Mouse (Mus musculus): Measurements from ENCODE around the gene Naa25. TPM values are rescaled to one million over a fixed set of nuclear protein-coding genes. Genes with fewer than 3 reads are reported as not detected.

The Naa25 gene
- polyA plus RNA-seq, 1 experiment = 10.0 TPM

GRCm38 (mm10) chr5:121407856-121408255 is 10.1 kb downstream of the Naa25 start:
- TF ChIP-seq POLR2A (IDR thresholded peaks at IDR 0.05; ENCODE audit: borderline replicate concordance, extremely low read depth, low read depth, low read length) (no peak), CTCF (IDR thresholded peaks at IDR 0.05; ENCODE audit: insufficient read depth, low read length) (no peak)
- Histone ChIP-seq H3K4me3 (replicated peaks; ENCODE audit: extremely low read depth, low read depth, low read length) (no peak overlapping the region), H3K4me1 (ENCODE audit: control insufficient read depth, insufficient read depth, low read length) (no peaks in the 10 kb centered on the region)
- DNase-seq = no peak
- 74% methylated on average over 8 of the region's 8 CpGs for WGBS

DNA sequence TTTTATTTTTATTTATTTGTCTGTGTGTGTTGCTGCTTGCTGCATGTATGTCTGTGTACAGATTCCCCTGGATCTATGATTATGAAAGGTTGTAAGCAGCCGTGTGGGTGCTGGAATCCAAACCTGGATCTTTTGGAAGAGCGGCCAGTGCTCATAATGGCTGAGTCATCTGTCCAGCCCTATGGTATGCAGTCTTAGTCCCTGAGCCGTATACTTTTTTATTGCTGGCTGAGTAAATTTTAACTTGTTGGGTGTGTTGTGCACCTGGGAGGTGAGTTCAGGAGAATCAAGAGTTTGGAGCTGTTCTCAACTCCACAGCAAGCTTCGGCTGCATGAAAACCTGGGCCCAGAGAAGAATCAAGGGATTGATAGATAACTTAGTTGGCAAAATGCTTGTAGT is 13.2 kb downstream of the Naa25 start:
- WGBS = 86% methylated on average over 4 of the region's 4 CpGs
- DNase-seq = no peak
- TF ChIP-seq POLR2A (IDR thresholded peaks at IDR 0.05; ENCODE audit: borderline replicate concordance, extremely low read depth, low read depth, low read length) = no peak
- no peak for TF ChIP-seq CTCF (IDR thresholded peaks at IDR 0.05; ENCODE audit: insufficient read depth, low read length)
- Histone ChIP-seq H3K4me1 (ENCODE audit: control insufficient read depth, insufficient read depth, low read length) (no peaks in the 10 kb centered on the region), H3K4me3 (replicated peaks; ENCODE audit: extremely low read depth, low read depth, low read length) (no peak overlapping the region)

- no peaks in the 10 kb centered on the region for H3K4me1 ChIP-seq (ENCODE audit: control insufficient read depth, insufficient read depth, low read length)
- WGBS = 94% methylated on average over 9 of the region's 9 CpGs
- no peak for DNase-seq
- no peak for TF ChIP-seq POLR2A (IDR thresholded peaks at IDR 0.05; ENCODE audit: borderline replicate concordance, extremely low read depth, low read depth, low read length)
- TF ChIP-seq CTCF (IDR thresholded peaks at IDR 0.05; ENCODE audit: insufficient read depth, low read length) = no peak
- no peak overlapping the region for H3K4me3 ChIP-seq (replicated peaks; ENCODE audit: extremely low read depth, low read depth, low read length)
Observed at GRCm38 (mm10) chr5:121420721-121421120, 23.0 kb downstream of the Naa25 start.

GRCm38 (mm10) chr5:121422787-121423186 is 25.1 kb downstream of the Naa25 start:
- Histone ChIP-seq H3K4me1 (ENCODE audit: control insufficient read depth, insufficient read depth, low read length) (no peaks in the 10 kb centered on the region), H3K4me3 (replicated peaks; ENCODE audit: extremely low read depth, low read depth, low read length) (no peak overlapping the region)
- WGBS = 94% methylated on average over 6 of the region's 6 CpGs
- no peak for DNase-seq
- TF ChIP-seq CTCF (IDR thresholded peaks at IDR 0.05; ENCODE audit: insufficient read depth, low read length) (no peak), POLR2A (IDR thresholded peaks at IDR 0.05; ENCODE audit: borderline replicate concordance, extremely low read depth, low read depth, low read length) (no peak)

- Histone ChIP-seq H3K4me1 (ENCODE audit: control insufficient read depth, insufficient read depth, low read length) (no peaks in the 10 kb centered on the region), H3K4me3 (replicated peaks; ENCODE audit: extremely low read depth, low read depth, low read length) (no peak overlapping the region)
- no peak for DNase-seq
- no peak for TF ChIP-seq POLR2A (IDR thresholded peaks at IDR 0.05; ENCODE audit: borderline replicate concordance, extremely low read depth, low read depth, low read length)
- TF ChIP-seq CTCF (IDR thresholded peaks at IDR 0.05; ENCODE audit: insufficient read depth, low read length) = no peak
- WGBS = 88% methylated on average over 10 of the region's 10 CpGs
Observed at GRCm38 (mm10) chr5:121423297-121423696, 25.6 kb downstream of the Naa25 start.

DNA sequence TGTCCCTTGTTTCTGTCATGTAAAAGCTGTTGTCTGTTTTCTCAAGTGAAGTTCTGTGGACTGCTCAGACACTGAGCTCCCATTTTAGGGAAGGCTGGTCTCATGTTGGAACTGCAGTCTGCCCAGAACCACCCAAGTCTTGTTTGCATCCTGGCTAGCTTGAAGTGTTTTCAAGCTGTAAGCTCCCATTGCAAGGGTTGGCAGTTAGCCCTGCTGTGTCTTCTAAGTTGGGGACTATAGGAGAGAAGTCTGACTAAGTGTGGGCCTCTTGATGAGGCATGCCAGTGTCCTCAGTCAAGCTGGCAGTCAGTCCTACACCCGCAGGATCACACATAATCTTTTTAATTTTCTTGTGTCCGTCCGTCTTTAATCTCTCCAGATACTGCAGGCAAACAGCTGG is 31.2 kb downstream of the Naa25 start:
- Histone ChIP-seq H3K4me3 (replicated peaks; ENCODE audit: extremely low read depth, low read depth, low read length) (no peak overlapping the region), H3K4me1 (ENCODE audit: control insufficient read depth, insufficient read depth, low read length) (no peaks in the 10 kb centered on the region)
- no peak for TF ChIP-seq POLR2A (IDR thresholded peaks at IDR 0.05; ENCODE audit: borderline replicate concordance, extremely low read depth, low read depth, low read length)
- WGBS = 94% methylated on average over 3 of the region's 3 CpGs
- DNase-seq = no peak

- TF ChIP-seq CTCF (IDR thresholded peaks at IDR 0.05; ENCODE audit: insufficient read depth, low read length) = no peak
- TF ChIP-seq POLR2A (IDR thresholded peaks at IDR 0.05; ENCODE audit: borderline replicate concordance, extremely low read depth, low read depth, low read length) = no peak
- Histone ChIP-seq H3K4me3 (replicated peaks; ENCODE audit: extremely low read depth, low read depth, low read length) (no peak overlapping the region), H3K4me1 (ENCODE audit: control insufficient read depth, insufficient read depth, low read length) (no peaks in the 10 kb centered on the region)
- 64% methylated on average over 5 of the region's 5 CpGs for WGBS
- DNase-seq = no peak
Observed at GRCm38 (mm10) chr5:121438131-121438530, 40.4 kb downstream of the Naa25 start.

DNA sequence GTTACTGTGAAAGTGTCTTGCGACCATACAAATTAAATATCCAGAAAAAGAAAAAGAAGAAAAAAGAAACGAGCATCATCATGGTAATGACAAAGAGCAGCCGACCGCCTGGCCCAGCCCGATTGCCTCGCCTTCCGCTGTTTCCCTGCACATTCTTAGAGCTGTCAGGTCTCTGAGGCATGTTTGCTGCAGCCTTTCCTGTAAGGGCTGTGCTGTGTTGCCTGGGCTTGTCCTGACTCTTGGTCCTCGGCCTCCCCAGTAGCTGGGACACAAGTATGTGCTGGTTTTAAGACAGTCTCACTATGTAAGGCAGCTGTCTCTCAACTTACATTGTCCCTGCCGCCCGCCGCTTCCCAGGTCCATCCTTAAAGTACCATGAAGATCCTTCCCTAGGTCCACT is 41.0 kb downstream of the Naa25 start:
- WGBS = 91% methylated on average over 11 of the region's 11 CpGs
- Histone ChIP-seq H3K4me1 (ENCODE audit: control insufficient read depth, insufficient read depth, low read length) (no peaks in the 10 kb centered on the region), H3K4me3 (replicated peaks; ENCODE audit: extremely low read depth, low read depth, low read length) (no peak overlapping the region)
- DNase-seq = no peak
- no peak for TF ChIP-seq CTCF (IDR thresholded peaks at IDR 0.05; ENCODE audit: insufficient read depth, low read length)
- TF ChIP-seq POLR2A (IDR thresholded peaks at IDR 0.05; ENCODE audit: borderline replicate concordance, extremely low read depth, low read depth, low read length) = no peak

DNA sequence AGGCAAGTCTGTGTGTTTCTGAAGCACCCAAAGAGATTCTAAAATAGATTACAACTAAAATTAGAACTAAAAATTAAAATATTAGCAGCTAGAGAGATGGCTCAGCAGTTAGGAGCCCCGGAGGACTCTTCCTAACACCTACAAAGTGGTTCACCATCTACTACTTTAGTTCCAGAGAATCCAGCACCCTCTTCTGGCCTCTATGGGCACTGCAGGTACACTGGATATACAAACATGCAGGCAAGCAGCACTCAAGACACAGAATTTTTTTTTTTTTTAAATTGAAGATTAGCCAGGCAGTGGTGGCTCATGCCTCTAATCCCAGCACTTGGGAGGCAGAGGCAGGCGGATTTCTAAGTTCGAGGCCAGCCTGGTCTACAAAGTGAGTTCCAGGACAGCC is 45.8 kb downstream of the Naa25 start:
- Histone ChIP-seq H3K4me3 (replicated peaks; ENCODE audit: extremely low read depth, low read depth, low read length) (no peak overlapping the region), H3K4me1 (ENCODE audit: control insufficient read depth, insufficient read depth, low read length) (no peaks in the 10 kb centered on the region)
- no peak for DNase-seq
- TF ChIP-seq POLR2A (IDR thresholded peaks at IDR 0.05; ENCODE audit: borderline replicate concordance, extremely low read depth, low read depth, low read length) = no peak
- TF ChIP-seq CTCF (IDR thresholded peaks at IDR 0.05; ENCODE audit: insufficient read depth, low read length) = no peak
- 91% methylated on average over 3 of the region's 3 CpGs for WGBS

- no peaks in the 10 kb centered on the region for H3K4me1 ChIP-seq (ENCODE audit: control insufficient read depth, insufficient read depth, low read length)
- no peak for TF ChIP-seq POLR2A (IDR thresholded peaks at IDR 0.05; ENCODE audit: borderline replicate concordance, extremely low read depth, low read depth, low read length)
- TF ChIP-seq CTCF (IDR thresholded peaks at IDR 0.05; ENCODE audit: insufficient read depth, low read length) = no peak
- DNase-seq = no peak
- WGBS = 91% methylated on average over 5 of the region's 5 CpGs
- no peak overlapping the region for H3K4me3 ChIP-seq (replicated peaks; ENCODE audit: extremely low read depth, low read depth, low read length)
Observed at GRCm38 (mm10) chr5:121444870-121445269, 47.1 kb downstream of the Naa25 start.

Data from lung, adult 2 months (tissue).